Mouse (Mus musculus) adrenal gland, adult (tissue): ENCODE results near the gene Nfasc.

Source experiments
- DNase-seq, 2 experiments: peaks; one replicate each; pipeline ENCODE4 v3.0.0; 2022 to 2023; ENCODE audit warnings: low spot score in 1 of 2; ENCODE audit not compliant: inconsistent age in 2 of 2

Gene Nfasc

DNA sequence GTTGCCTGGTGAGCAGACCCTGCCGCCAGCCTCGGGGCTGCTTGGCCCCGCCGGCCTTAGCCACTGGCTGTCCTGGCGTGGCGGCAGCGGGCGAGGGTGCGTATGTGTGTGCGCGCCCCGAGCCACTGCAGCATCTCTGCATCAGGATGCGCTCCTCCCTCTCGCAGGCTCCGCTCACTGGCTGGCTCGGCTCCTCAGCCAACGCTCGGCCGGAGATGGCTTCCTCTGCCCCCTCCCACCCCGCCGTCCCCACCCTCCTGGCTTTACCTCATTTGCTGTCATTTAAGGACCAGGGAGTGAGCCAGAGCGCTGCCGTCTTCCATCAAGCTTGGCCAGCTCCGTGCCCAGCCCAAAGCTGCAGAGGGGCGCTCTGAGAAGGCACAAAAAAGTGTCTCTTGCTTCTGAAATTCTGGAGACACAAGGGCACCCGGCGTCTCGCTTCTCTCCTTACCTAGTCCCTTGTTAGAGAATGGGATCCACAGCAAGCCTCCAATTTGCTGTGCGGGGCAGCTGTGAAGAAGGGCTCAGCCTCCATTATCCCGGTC is 198.8 kb downstream of the Nfasc start, which contains the start of gene Cntn2:
TSS of gene Cntn2 (minus strand) at position 495 of the 545 bp plus-strand sequence.
- no peak for DNase-seq

DNA sequence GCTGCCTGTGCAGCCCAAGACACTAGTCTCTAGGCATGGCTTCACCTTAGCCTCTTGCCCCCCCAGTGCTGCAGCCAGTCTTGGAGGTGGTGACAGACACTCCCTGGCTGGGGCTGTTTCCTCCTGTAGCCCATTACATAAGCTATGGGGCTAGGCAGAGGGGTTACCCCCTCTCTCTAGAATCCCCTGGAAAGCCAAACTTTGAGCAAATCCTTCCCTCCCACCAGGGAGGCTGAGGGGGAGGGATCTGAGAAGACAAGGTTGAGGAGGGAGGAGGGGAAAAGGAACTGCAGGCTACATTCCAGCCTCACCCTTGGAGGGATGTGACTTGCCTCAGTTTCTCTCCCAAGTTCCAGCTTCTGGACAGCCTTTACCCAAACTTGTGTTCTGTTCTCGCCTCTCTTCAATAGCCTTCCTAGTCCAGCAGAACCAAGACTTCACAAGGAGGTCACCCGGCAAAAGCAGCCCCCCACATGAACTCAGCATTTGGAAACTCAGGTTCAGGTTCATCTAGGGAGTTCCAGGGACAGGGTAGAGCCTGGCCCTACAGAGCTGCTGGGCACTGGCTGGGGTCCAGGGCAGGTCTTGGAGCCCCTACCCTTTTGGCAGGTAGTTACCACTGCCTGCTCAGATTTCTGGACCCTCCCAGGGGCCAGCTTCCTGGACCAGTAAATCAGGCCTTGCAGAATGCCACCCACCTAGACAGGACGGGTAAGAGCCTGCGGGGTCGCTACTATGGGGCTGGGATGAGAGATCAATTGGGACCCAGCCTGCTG is 199.6 kb downstream of the Nfasc start:
- DNase-seq, result no peak

DNA sequence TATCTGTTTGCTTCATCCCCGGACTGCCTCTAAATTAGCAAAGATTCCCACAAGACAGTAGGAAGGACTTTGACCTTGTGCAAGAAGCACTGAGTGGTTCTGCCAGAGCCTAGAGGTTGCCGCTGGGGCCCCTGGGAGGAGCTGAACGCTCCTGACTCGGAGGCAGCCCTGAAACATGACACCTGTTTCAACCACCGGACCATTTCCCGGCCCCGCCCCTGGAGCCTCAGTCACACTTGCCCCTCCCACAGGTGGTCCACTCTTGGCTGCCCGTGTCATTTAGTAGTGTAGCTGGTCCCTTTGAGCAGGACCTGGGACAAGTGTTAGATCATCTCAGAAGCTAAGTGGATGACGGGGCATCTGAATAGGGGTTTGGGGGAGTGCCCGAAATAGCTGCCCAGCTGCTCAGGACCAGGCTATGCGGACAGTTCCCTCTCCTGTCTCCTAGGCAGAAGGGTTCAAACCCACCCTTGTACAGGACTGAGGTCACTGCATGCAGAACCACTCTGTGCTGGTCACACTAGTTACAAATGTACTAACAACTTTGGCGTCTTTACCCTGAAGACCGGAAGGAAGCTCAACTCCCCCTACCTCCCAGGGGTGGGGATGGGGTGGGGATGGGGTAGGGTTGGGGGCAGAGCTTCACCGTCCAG is 200.3 kb downstream of the Nfasc start:
- DNase-seq, result peak in 1 of 2 experiments; percentile 46

DNA sequence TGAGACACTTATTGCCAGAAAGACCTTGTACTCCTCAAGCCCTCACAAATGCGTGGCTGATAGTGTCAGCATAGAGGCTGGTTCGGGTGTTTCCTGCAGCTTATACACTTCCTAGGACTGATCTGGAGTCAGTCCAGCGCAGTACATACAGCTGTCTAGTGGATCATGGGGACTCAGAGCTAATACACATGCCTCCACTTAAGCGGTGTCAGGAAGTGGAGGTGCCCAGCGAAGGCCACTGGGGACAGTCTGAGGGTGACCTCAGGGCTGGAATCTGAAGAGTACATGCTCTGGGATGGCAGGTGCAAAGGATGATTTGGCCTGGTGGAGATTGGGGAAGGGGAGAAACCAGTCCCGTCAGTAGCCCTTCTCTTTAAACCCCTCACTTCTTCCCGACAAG is 200.9 kb downstream of the Nfasc start:
- peak in 1 of 2 experiments; percentile 37 for DNase-seq

DNA sequence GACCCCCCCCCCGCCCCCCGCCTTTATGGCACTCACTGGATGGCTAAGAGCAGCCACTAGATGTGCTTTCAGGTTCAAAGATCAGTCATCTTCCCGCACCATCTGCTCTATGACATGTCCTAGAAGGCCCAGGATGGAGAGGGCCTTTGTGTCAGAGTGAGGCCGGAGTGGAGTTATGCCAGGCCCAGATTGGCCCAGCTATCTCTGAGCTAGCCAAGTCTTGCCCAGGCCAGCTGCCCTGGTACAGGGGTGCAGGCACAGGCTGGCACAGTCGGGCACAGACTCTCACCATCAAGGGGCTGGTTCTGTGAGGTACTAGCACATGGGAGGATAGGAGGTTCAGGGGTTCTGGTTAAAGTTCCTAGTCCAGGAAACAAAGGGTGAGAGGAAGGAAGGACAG is 203.9 kb downstream of the Nfasc start:
- DNase-seq, result no peak

DNA sequence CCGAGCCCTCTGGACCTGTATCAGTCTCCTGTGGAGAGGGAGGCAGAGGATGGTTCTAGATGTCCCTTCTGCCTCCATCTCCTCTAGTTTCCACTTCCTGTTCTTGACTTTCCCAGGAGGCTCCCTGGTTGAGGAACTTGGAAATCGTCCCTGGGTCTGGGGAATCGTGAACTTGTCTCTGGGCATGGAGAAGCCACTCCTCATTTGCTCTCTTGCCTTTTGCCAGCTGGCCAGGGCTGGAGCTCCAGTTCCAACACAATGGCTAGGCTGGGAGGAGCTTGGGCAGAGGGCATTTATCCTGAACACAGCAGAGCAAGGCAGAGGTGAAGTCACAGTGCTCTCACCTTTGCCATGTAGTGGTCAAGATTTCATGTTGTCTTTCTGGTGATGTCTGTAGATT is 205.2 kb downstream of the Nfasc start:
- no peak for DNase-seq

DNA sequence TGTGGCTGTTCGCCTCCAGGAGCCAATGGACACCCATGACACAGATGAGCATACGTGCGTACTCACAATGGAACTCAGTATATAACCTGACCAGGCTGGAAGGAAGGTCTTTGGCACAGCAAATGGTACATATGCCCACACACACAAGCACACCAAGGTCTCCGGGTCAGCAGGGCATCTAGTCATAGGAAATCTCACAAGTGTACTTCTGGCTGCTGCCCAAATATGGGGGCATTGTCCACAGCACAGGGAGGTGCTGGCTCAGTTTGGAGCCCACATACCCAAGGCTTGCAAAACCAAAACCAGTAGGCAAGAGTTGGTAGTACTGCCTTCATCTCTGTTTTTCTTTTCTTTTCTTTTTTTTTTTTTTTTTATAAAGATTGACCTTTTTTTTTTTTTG is 206.1 kb downstream of the Nfasc start:
- DNase-seq, result no peak

DNA sequence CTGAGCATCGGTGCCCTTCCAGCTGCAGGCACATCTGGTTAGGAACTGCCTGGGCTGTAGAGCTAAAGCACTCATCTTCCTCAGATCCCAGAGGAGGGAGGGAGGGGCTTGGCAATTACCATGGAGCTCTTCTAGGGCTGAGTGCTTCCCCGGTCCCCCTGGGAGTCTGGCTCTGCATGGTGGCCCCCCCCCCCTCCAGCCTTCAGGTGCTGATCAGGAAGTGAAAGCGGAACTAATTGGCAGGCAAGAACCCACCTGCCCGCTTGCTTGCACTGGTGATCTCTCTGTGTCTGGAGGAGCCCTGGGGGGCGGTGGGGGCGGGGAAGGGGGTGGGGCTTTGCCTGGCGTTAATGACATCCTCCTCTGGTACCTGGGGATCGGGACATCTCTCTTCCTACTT is 207.8 kb downstream of the Nfasc start:
- no peak for DNase-seq

DNA sequence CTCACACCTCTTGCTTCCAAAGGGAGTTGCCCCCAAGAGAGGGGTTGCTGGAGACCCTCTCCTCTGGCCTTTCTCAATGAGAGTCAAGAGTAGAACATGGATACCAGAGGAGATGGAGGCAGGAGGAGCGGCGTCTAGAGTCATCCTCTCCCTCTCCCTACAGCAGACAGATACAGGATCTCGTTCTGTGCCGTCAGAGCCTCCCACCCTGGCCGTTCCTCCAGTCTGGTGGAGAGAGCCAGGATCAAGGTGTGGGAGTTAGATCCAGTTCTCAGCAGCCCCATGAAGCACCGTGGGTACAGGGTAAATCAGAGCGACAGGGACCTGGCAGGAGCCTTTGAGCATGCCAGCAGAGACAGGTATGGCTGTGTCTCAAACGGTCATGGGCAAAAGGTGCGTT is 209.1 kb downstream of the Nfasc start:
- DNase-seq, result no peak

DNA sequence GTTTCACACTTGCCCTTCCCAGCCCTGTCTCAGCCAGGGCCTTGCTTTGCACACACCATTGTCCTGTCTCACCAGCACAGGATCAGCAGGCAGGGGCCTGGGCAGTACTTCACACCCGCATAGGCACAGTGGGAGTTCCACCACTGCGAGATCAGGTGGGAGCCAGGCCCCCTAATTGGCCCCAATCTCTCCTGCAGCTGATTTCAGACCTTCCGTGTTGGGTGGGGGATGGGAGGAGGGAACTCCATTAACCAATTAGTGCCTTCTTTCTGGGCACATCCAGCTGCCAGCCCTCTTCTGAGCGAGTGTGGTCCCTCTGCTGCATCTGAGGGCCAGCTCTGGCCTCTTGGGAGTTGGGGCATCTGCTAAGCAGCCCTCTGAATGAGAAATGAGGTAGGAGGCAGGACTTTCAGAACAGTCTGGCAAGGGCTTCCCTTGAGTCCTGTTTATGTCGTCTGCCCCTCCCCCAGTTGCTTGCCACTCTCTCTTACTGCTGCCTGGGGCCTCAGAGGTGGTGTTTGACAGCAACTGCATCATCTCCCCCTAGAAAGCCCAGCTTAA is 210.9 kb downstream of the Nfasc start:
- no peak for DNase-seq

DNA sequence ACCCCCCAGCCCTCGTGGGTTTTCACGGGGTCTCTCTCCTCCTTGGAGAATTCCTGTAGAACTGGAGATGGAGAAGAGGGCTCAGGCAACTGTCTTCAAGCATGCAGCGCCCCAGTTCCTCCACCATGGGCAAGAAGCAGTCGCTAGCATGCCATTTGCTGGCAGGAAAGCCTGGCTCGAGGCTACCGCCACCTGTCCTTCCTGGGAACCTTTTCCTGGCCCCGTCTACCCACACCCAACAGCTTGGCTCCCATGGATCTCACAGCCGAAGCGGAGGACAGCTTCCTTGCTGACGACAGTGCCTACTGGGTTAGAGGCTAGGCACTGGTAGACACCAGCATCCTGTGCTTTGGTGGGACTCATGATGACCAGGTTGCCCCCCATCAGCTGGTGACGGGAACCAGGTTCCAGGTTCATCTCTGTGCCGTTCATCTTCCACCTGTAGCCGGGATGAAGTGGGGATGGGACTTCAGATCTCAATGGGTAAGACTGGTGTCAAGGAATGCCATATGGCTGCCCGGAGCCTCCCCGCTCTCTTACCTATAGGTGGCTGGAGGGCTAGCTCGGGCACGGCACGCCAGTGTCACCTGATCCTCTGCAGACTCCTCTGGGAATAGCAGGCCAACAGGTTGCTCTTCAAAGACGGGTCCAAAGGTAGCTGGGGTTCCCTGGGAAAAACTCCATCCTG is 212.8 kb downstream of the Nfasc start:
- no peak for DNase-seq

DNA sequence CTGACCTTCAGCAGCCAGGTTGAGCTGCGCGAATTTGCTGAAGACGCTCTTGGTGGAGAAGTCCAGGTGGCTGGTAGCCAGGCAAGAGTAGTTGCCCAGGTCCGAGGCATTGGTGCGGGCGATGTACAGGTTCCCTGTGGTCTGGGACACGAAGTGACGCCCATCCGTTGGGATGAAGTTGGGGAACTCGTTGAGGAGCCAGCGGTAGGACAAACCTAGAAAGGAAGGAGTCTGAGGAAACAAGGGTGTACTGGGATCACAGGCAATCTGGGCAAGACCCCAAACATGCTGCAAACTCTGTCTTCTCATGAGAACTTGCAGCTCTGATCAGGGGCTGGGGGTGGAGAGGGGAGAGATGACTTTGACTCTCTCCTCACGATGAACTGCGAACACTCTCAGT is 213.5 kb downstream of the Nfasc start:
- no peak for DNase-seq

DNA sequence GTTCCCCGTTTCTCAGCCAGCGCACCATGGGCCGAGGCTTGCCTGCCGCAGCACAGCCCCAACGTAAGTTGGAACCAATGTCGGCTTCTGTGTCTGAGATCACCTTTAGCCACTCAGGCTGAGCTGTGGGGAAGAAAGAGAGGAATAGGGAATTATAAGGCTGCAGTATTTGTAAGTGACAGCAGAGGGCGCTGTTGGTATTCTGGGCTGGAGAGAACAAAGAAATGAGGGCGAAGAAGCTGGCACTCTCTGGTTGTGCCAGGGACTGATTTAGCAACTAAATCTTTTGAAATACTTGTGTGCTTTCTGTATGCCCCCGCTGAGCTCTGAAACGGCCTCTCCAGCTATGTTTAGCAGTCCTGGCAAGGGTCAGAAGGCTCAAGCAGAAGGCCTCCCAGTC is 215.8 kb downstream of the Nfasc start:
- DNase-seq, result peak; percentile 57 to 91

DNA sequence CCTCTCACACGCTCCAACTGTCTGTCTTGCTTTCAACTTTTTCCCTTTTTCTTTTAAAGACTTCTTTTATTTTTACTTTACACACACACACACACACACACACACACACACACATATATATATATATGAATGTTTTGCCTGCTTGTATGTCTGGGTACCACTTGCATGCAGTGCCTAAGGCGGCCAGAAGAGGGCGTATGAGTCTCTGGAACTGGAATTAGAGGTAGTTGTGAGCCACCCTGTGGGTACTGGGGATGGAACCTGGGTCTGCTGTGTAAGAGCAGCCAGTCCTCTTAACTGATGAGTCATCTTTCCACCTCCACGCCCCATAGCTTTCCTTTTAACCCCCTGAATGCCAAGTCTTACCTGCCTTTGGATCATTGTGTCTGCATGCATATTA is 217.7 kb downstream of the Nfasc start:
- peak in 1 of 2 experiments; percentile 61 for DNase-seq

DNA sequence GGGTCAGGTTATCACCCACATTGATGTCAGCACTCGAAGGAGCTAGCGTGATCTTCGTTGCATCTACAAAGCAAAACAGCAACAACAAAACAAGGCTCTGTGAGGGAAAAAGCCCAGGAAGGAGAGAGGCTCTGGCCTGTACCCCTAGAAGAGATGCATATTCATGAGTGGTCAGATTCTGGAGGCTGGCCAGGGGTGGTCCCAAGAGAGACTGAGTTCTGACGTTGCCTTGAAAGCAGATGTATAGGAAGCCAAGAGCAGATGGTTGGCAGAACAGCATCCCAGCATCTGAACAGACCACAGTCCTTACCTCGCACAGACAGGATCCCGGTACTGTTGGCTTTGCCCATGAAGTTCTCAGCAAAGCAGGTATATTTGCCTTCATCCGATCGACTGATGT is 218.5 kb downstream of the Nfasc start:
- DNase-seq, result no peak

DNA sequence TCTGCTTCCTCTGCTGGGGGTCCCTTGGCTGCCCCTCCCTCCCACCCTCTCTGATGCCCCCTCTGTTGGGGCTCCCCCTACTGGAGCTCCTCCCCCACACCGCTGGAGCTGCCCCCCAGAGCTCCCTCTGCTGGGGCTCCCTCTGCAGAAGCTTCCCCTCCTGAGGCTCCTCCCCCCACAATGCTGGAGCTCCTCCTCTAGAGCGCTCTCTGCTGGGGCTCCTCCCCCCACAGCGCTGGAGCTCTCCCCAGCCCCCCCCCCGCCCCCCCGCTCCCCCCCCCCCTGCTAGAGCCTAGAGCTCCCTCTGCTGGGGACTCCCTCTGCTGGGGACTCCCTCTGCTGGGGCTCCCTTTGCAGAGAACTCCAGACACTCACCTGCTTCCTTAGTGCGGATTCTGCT is 220.8 kb downstream of the Nfasc start:
- DNase-seq, result peak; percentile 66 to 77

DNA sequence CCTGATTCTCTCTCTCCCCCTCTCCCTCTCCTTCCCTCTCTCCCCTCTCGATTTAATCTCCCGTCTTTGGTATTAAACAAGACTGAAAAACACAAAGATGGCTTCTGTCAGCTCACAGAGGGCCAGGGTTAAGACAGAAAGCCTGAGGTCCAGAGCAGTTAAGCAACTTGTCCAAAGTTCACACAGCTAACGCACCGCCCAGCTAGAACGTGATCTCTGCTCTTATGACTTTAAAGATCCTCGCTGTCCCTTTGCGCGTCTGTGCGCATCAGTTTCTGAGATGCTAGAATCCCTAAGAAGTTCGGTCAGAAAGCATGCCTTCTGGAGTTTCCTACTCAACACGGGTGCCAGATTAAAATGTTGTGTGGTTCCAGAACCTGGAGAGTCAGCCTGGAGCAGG is 221.9 kb downstream of the Nfasc start:
- no peak for DNase-seq

DNA sequence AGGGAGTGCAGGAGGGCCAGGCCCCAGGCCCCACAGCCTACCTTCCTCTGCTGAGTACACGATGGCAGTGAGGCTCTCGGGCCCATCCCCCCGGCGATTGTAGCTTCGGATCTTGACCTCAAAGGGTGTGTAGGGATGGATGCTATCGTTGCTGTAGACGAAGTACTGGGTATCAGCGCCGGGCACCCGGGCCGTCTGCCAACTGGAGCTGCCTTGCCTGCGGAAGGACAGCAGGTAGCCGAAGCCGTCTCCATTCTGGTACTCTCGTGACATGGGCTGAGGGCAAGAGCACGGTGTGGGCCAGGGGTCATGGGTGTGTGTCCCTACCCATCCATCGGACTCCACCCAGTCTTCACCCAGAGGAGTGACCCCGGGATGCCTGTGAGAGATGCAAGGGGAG is 223.0 kb downstream of the Nfasc start:
- no peak for DNase-seq

DNA sequence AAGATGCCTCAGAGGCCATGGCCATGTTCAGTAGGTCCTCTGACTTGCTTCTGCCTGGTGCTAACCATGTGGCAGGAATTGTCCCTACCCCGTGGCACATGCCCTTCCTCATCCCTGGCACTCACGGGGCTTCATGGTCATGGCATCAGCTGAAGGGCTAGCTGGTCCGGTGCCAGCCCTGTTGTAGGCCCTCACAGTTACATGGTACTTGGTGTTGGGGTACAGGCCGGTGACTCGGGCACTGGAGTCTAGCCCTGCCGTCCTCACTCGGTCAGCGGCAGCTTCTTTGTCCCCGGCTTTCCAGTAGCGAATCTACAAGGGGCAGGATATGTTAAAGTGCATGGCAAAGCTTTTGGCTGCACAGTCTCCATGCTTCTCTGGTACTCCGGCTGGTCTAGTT is 224.8 kb downstream of the Nfasc start:
- DNase-seq, result no peak

DNA sequence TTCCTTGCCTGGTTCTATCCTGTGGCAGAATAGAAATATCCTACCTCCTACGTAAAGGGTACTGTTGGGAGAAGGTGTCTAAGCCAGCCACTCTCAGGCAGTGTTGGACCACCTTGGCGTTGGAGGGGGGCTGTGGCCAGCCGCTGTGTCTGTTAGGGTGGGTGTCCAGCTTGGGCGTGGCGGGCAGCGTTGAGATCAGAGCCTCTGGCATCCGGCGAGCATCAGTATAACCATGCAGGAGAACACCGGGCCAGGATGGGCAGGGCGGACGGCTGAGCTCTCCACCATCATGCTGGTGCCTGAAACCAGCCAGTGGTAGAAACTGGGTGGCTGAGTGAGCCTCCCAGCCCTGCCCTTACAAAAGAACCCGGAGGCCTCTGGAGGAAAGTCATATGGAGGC is 226.3 kb downstream of the Nfasc start:
- DNase-seq, result no peak
